In the genomic region with DNA sequence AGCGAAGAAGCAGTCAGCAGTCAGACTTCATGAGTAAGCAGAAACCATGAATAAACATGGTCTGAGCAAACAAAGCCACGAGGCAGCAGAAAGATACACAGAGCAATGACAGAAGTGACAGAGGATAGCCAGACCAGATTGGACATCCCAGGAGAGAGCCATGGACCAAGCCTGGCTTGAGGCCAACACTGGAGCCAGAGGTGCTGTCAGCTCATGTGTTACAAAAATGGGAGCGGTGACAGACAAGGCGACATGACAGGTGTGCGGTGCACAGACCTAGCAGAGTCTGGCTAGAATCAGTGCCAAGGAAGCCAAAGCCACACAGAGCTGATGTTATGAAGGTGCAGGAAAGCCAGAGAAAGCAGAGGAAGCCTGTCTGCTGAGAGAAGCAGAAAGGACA, we compare ENCODE assay signal across 10 mouse cellular contexts. TPM values are rescaled to one million over a fixed set of nuclear protein-coding genes. Genes with fewer than 3 reads are reported as not detected.
DNase-seq lines count a peak whose midpoint lies in the region; ATAC-seq and TF ChIP-seq lines count a peak whose summit lies in the region.
"Had no signal": no experiment of that assay in that cellular context is flagged by ENCODE, and none has a peak within 500 bp of the region (broad histone marks: within the 10 kb centered on the region; RNA-seq: fewer than 3 reads in every experiment).

No protein-coding gene starts in this region.

- H3K27ac ChIP-seq in lung, postnatal 0 days (ENCODE audit: low read length), result no peak overlapping the region
- H3K27ac ChIP-seq in forebrain, embryonic 16.5 days (ENCODE audit: low read length), result peak overlapping the region; percentile 61
- no peak overlapping the region for H3K27ac ChIP-seq in liver, embryonic 11.5 days (ENCODE audit: low read depth, low read length)

- ATAC-seq in lung, postnatal 0 days, result peak; percentile 33
- peak; percentile 67 for ATAC-seq in forebrain, embryonic 16.5 days
- peak; percentile 53 for ATAC-seq in liver, embryonic 11.5 days (replicated peaks; ENCODE audit: low FRiP score)

- no peaks in the 10 kb centered on the region for H3K9me3 ChIP-seq in lung, postnatal 0 days (ENCODE audit: low read length)
- no peaks in the 10 kb centered on the region for H3K9me3 ChIP-seq in forebrain, embryonic 16.5 days (ENCODE audit: control insufficient read depth, low read length)
- H3K9me3 ChIP-seq in liver, embryonic 11.5 days (ENCODE audit: control insufficient read depth, low read length), result no peaks in the 10 kb centered on the region

- H3K27me3 ChIP-seq in lung, postnatal 0 days (replicated peaks; ENCODE audit: insufficient read depth, low read length), result no peaks in the 10 kb centered on the region
- no peaks in the 10 kb centered on the region; the same call in 1 of the 2 replicates for H3K27me3 ChIP-seq in forebrain, embryonic 16.5 days (replicated peaks; ENCODE audit: control insufficient read depth, insufficient read depth, low read length)
- H3K27me3 ChIP-seq in liver, embryonic 11.5 days (replicated peaks; ENCODE audit: control insufficient read depth, insufficient read depth, low read length), result no peaks in the 10 kb centered on the region

- intact Hi-C loops in gastrocnemius, postnatal 36 days (cut with DNase I), result no loop called here

- DNase-seq in gastrocnemius, adult 18-20 months (ENCODE audit: low spot score), result peak; percentile 14
- DNase-seq in gastrocnemius, postnatal 36 days, result no peak
- DNase-seq in lung, postnatal 0 days (ENCODE audit: low spot score), result peak; percentile 14
- DNase-seq in lung, postnatal 14 days, result no peak
- no peak for DNase-seq in liver, embryonic 11.5 days (ENCODE audit: low spot score)
- DNase-seq in adipocyte (ENCODE audit: low spot score), result no peak
- no peak for DNase-seq in thymus, postnatal 14 days
- DNase-seq: cerebellum, postnatal 36 days; kidney, postnatal 10 days had no signal

- TF ChIP-seq EP300 in lung, postnatal 0 days (IDR thresholded peaks at IDR 0.05), result no peak

- H3K4me2 ChIP-seq in lung, postnatal 0 days (replicated peaks; ENCODE audit: low read depth, low read length), result no peak overlapping the region
- no peak overlapping the region for H3K4me2 ChIP-seq in forebrain, embryonic 16.5 days (ENCODE audit: low read length)
- H3K4me2 ChIP-seq in liver, embryonic 11.5 days, result no peak overlapping the region

- H3K4me3 ChIP-seq in lung, postnatal 0 days (ENCODE audit: low read depth, low read length), result no peak overlapping the region
- H3K4me3 ChIP-seq in forebrain, embryonic 16.5 days (replicated peaks; ENCODE audit: low read length), result no peak overlapping the region
- no peak overlapping the region for H3K4me3 ChIP-seq in liver, embryonic 11.5 days (ENCODE audit: low read depth, low read length)

- no peak for TF ChIP-seq CTCF in lung, postnatal 0 days (IDR thresholded peaks at IDR 0.05)

- no peaks in the 10 kb centered on the region for H3K36me3 ChIP-seq in lung, postnatal 0 days (ENCODE audit: insufficient read depth, low read length)
- no peaks in the 10 kb centered on the region for H3K36me3 ChIP-seq in forebrain, embryonic 16.5 days (ENCODE audit: control insufficient read depth, insufficient read depth)
- no peaks in the 10 kb centered on the region for H3K36me3 ChIP-seq in liver, embryonic 11.5 days (ENCODE audit: control insufficient read depth, insufficient read depth, low read length)

- no peak overlapping the region for H3K9ac ChIP-seq in lung, postnatal 0 days (replicated peaks; ENCODE audit: low read depth)
- H3K9ac ChIP-seq in forebrain, embryonic 16.5 days (replicated peaks; ENCODE audit: low read depth, low read length), result no peak overlapping the region
- H3K9ac ChIP-seq in liver, embryonic 11.5 days (ENCODE audit: low read depth, low read length), result no peak overlapping the region

- WGBS in lung, postnatal 0 days, result 43% methylated on average over 5 of the region's 5 CpGs
- WGBS in forebrain, embryonic 16.5 days, result 51% methylated on average over 5 of the region's 5 CpGs
- WGBS in liver, embryonic 11.5 days, result 67% methylated on average over 5 of the region's 5 CpGs

- peaks cover under 1% of the 10 kb centered on the region; the same call in 1 of the 2 replicates for H3K4me1 ChIP-seq in lung, postnatal 0 days (ENCODE audit: insufficient read depth, low read depth, low read length)
- H3K4me1 ChIP-seq in forebrain, embryonic 16.5 days (replicated peaks; ENCODE audit: control insufficient read depth, insufficient read depth, low read length), result peaks cover 6% of the 10 kb centered on the region; the same call in 1 of the 2 replicates
- H3K4me1 ChIP-seq in liver, embryonic 11.5 days (replicated peaks; ENCODE audit: control insufficient read depth, insufficient read depth, low read length), result no peaks in the 10 kb centered on the region

RNA-seq across cellular contexts. Expression of a gene that starts 35.3 kb away (rescaled TPM):
- 100 to 1,000 TPM in 1 of 2 experiments, 10 to 100 TPM in 1; 97.6 to 106 TPM for total RNA-seq in gastrocnemius, adult 18-20 months (2021)
- total RNA-seq in gastrocnemius, postnatal 36 days (2021), result 10 to 100 TPM; 83.4 to 89.1 TPM
- polyA plus RNA-seq in lung, postnatal 0 days (2015; fragmentation: Nextera tagmentation; extraction: Ambion mirVana), result 243 and 245 TPM in 2 replicates
- 394 and 400 TPM in 2 replicates for polyA plus RNA-seq in forebrain, embryonic 16.5 days (2015; fragmentation: Nextera tagmentation; extraction: Ambion mirVana)
- 457 and 496 TPM in 2 replicates for polyA plus RNA-seq in liver, embryonic 11.5 days (2014; fragmentation: Nextera tagmentation; extraction: Ambion mirVana)

RNA-seq across cellular contexts. Expression of a gene that starts 56.7 kb away (rescaled TPM):
- total RNA-seq in gastrocnemius, adult 18-20 months (2021), result 10 to 100 TPM; 21.6 to 26.4 TPM
- 10 to 100 TPM; 20.3 to 23.3 TPM for total RNA-seq in gastrocnemius, postnatal 36 days (2021)
- 75.1 and 82.2 TPM in 2 replicates for polyA plus RNA-seq in lung, postnatal 0 days (2015; fragmentation: Nextera tagmentation; extraction: Ambion mirVana)
- 93.0 and 107 TPM in 2 replicates for polyA plus RNA-seq in forebrain, embryonic 16.5 days (2015; fragmentation: Nextera tagmentation; extraction: Ambion mirVana)
- polyA plus RNA-seq in liver, embryonic 11.5 days (2014; fragmentation: Nextera tagmentation; extraction: Ambion mirVana), result 102 and 117 TPM in 2 replicates

Comparison
In these comparisons a context has a peak if more than half of its experiments do, and no peak if none do; other contexts are left out.
1. DNase-seq: peak in gastrocnemius, adult 18-20 months (single experiment) and lung, postnatal 0 days (single experiment); none in gastrocnemius, postnatal 36 days (0 of 2), lung, postnatal 14 days (single experiment), liver, embryonic 11.5 days (single experiment), adipocyte (single experiment) and thymus, postnatal 14 days (single experiment).
2. Peak in every context shown above with its lines, with median percentiles within 50 percentile points of each other: ATAC-seq.